15 mouse cellular contexts compared by ENCODE assay signal in genomic region chr8:108215026-108215425, GRCm38 (mm10).
"Had no signal": no experiment of that assay in that cellular context is flagged by ENCODE, and none has a peak within 500 bp of the region (broad histone marks: within the 10 kb centered on the region; RNA-seq: fewer than 3 reads in every experiment).

No protein-coding gene starts in this region.

- H3K4me2 ChIP-seq: lung, embryonic 15.5 days; midbrain, embryonic 11.5 days; midbrain, embryonic 13.5 days; midbrain, embryonic 15.5 days; neural tube, embryonic 12.5 days had no signal

- H3K4me1 ChIP-seq: megakaryocyte, embryonic 14.5 days had no signal

- H3K4me3 ChIP-seq: lung, embryonic 15.5 days; megakaryocyte, embryonic 14.5 days; midbrain, embryonic 13.5 days; midbrain, embryonic 15.5 days; neural tube, embryonic 12.5 days had no signal

- H3K9ac ChIP-seq: liver, postnatal 0 days; lung, embryonic 15.5 days; midbrain, embryonic 13.5 days; midbrain, embryonic 15.5 days; neural tube, embryonic 12.5 days had no signal

- H3K9me3 ChIP-seq: lung, embryonic 15.5 days; midbrain, embryonic 13.5 days; midbrain, embryonic 15.5 days; neural tube, embryonic 12.5 days had no signal

- H3K27me3 ChIP-seq: lung, embryonic 15.5 days; megakaryocyte, embryonic 14.5 days; midbrain, embryonic 13.5 days; midbrain, embryonic 15.5 days; neural tube, embryonic 12.5 days had no signal

- DNase-seq: liver, postnatal 0 days; lung, adult 2 months; lung, postnatal 14 days; lung, postnatal 36 days; right cerebral cortex, postnatal 14 days; thymus, adult 18-20 months; thymus, postnatal 14 days; thymus, postnatal 36 days had no signal

- H3K27ac ChIP-seq: lung, embryonic 15.5 days; macrophage; midbrain, embryonic 13.5 days; midbrain, embryonic 15.5 days; neural tube, embryonic 12.5 days had no signal

- H3K36me3 ChIP-seq: lung, embryonic 15.5 days; midbrain, embryonic 13.5 days; midbrain, embryonic 15.5 days; neural tube, embryonic 12.5 days had no signal
